Mouse (Mus musculus) ES-E14 (cell line): ENCODE data around the gene Pde2a. TPM values are rescaled to one million over a fixed set of nuclear protein-coding genes. Genes with fewer than 3 reads are reported as not detected.

Experiments used
- DNase-seq: peaks from one replicate; pipeline ENCODE4 v3.0.0-alpha.2; 2013; ENCODE audit warnings: low read depth, low spot score
- H3K27ac ChIP-seq: 2 replicates; pipeline ENCODE4 v1.5.1; 2012; ENCODE audit warnings: low read depth, mild to moderate bottlenecking, low read length, moderate library complexity, mixed read lengths; ENCODE audit not compliant: poor library complexity, insufficient read depth, severe bottlenecking
- H3K36me3 ChIP-seq: 2 replicates; pipeline ENCODE4 v1.6.1; 2012; ENCODE audit warnings: mild to moderate bottlenecking, low read length, moderate library complexity, mixed read lengths; ENCODE audit not compliant: control insufficient read depth, poor library complexity, insufficient read depth, severe bottlenecking
- H3K4me1 ChIP-seq, 2 experiments: fragments of 150-350 bp in 1 of 2; sonication (generic) in 1 of 2; 2 replicates each; pipeline ENCODE4 v1.6.1; 2012; ENCODE audit warnings: low read length in 2 of 2, mild to moderate bottlenecking in 1 of 2, mixed read lengths in 1 of 2; ENCODE audit not compliant: control insufficient read depth in 2 of 2, insufficient read depth in 2 of 2, poor library complexity in 1 of 2
- H3K4me3 ChIP-seq, 2 experiments: fragments of 150-350 bp in 1 of 2; sonication (generic) in 1 of 2; 2 replicates each; pipeline ENCODE4 v1.5.1; 2012; ENCODE audit warnings: low read length in 2 of 2, low read depth in 1 of 2, mild to moderate bottlenecking in 1 of 2, mixed read lengths in 1 of 2; ENCODE audit not compliant: insufficient read depth in 1 of 2, poor library complexity in 1 of 2, severe bottlenecking in 1 of 2
- H3K9ac ChIP-seq: 2 replicates; pipeline ENCODE4 v1.6.1; 2012; ENCODE audit warnings: low read depth, mild to moderate bottlenecking, low read length, mixed read lengths; ENCODE audit not compliant: poor library complexity, insufficient read depth, severe bottlenecking
- H3K9me3 ChIP-seq: fragments of 150-350 bp; sonication (generic); 2 replicates; pipeline ENCODE4 v1.6.1; 2012; ENCODE audit warnings: low read depth, mild to moderate bottlenecking, low read length; ENCODE audit not compliant: control insufficient read depth, insufficient read depth
- CHD2 ChIP-seq: IDR thresholded peaks from 2 replicates; pipeline ENCODE4 v1.6.1; 2014; ENCODE audit warnings: mild to moderate bottlenecking, low read depth, low read length, inconsistent platforms
- HCFC1 ChIP-seq: IDR thresholded peaks from 2 replicates; pipeline ENCODE4 v1.6.1; 2012; ENCODE audit warnings: low read length, inconsistent platforms, borderline replicate concordance; ENCODE audit not compliant: insufficient read depth
- MAFK ChIP-seq: IDR thresholded peaks from 2 replicates; pipeline ENCODE4 v1.6.1; 2014; ENCODE audit warnings: mild to moderate bottlenecking, low read depth, low read length, inconsistent platforms; ENCODE audit not compliant: insufficient read depth
- ZC3H11A ChIP-seq: IDR thresholded peaks from 2 replicates; pipeline ENCODE4 v1.6.1; 2012; ENCODE audit warnings: low read depth, mild to moderate bottlenecking, inconsistent platforms, low read length, borderline replicate concordance
- ZNF384 ChIP-seq: IDR thresholded peaks from 2 replicates; pipeline ENCODE4 v1.6.1; 2012; ENCODE audit warnings: low read depth, low read length, inconsistent platforms
- in situ Hi-C, 2 experiments: fragments of 600-800 bp; cut with MboI; formaldehyde crosslinking; loops; one replicate each; pipeline ENCODE4 v1.15.1; 2025; ENCODE audit warnings: low sequenced_read_pairs in 2 of 2, inconsistent platforms in 1 of 2; ENCODE audit not compliant: unreplicated experiment in 2 of 2
- total RNA-seq: library from RNA; depleted of rRNA; stranded (reverse); fragments of 300-350 nt; gene quantifications from 2 replicates; pipeline ENCODE4 v1.2.3, GENCODE M21; 2012

Pde2a gene
- total RNA-seq, 1 experiment = 6.2 TPM

GRCm38 (mm10) chr7:101393694-101394504 lies 27.6 kb upstream of the Pde2a start:
- in situ Hi-C loops = no loop called here
- H3K27ac ChIP-seq = 0 out of 2 replicates have a peak overlapping the region, but pooled peaks have one; percentile 47
- no peak overlapping the region for H3K9ac ChIP-seq
- peaks cover 19% of the 10 kb centered on the region; the same call in 1 of the 2 replicates for H3K36me3 ChIP-seq
- TF ChIP-seq CHD2 = no peak
- TF ChIP-seq ZNF384 = no peak
- no peak for TF ChIP-seq HCFC1
- no peak for TF ChIP-seq MAFK
- TF ChIP-seq ZC3H11A = no peak
- peak overlapping the region; percentile 9 to 29; a peak in 2 of 4 replicates for H3K4me3 ChIP-seq
- H3K9me3 ChIP-seq = no peaks in the 10 kb centered on the region
- peaks cover 0 to 9% of the 10 kb centered on the region in 2 experiments; a peak in 1 of 4 replicates for H3K4me1 ChIP-seq
- peak; percentile 65 for DNase-seq

GRCm38 (mm10) chr7:101394569-101394968 lies 26.9 kb upstream of the Pde2a start:
- no peak for DNase-seq
- Histone ChIP-seq H3K36me3 (peaks cover 19% of the 10 kb centered on the region), H3K9me3 (no peaks in the 10 kb centered on the region), H3K27ac (no peak overlapping the region), H3K9ac (no peak overlapping the region), H3K4me3 (no peak overlapping the region), H3K4me1 (peaks cover 0 to 9% of the 10 kb centered on the region in 2 experiments; a peak in 1 of 4 replicates)
- in situ Hi-C loops = no loop called here
- no peak for TF ChIP-seq MAFK
- TF ChIP-seq ZNF384 = no peak
- no peak for TF ChIP-seq CHD2
- TF ChIP-seq ZC3H11A = no peak
- no peak for TF ChIP-seq HCFC1

DNA sequence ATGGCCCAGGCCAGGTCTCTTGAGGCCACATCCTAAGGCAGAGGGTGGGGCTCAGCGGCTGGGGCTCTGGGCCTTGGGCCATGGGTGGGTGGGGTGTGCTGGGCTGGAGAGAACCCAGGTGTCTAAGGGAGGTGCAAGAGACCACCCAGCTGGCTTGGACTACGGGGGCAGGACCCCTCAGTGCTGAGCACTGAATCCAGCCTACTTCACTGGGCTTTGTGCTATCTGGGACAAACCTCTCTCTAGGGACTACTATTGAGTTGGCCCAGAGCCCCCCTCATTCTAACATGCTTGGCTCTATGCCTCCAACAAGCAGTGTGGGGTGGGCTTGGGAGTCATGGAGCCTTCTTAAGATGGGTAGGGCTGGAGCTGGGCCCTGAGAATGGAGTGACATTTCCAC lies 26.0 kb upstream of the Pde2a start:
- H3K4me1 ChIP-seq = peaks cover 0 to 9% of the 10 kb centered on the region in 2 experiments; a peak in 1 of 4 replicates
- TF ChIP-seq MAFK (no peak), ZC3H11A (no peak), HCFC1 (no peak), ZNF384 (no peak), CHD2 (no peak)
- H3K4me3 ChIP-seq = no peak overlapping the region
- H3K27ac ChIP-seq = no peak overlapping the region
- no peak overlapping the region for H3K9ac ChIP-seq
- DNase-seq = no peak
- in situ Hi-C loops = no loop called here
- H3K36me3 ChIP-seq = peaks cover 23% of the 10 kb centered on the region
- H3K9me3 ChIP-seq = no peaks in the 10 kb centered on the region

DNA sequence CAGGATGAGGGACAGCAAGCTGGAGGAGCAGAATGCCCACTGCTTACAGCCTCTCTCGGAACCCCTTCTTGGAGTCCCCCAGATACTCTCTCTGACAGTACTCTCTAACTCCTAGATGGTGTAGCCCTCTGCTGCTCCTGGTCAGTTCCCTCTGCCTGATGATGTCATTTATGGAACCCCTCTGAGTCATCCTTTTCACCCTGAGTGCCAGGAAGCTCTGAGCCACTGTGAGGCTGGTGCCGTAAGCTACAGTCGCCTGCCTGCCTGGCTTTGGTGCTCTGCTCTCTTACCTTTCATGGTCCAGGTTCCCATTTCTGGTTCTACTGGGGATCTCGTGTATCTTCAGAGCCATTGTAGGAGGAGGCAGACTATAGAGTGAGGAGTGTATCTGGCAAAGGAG lies 24.3 kb upstream of the Pde2a start:
- Histone ChIP-seq H3K36me3 (peaks cover 37% of the 10 kb centered on the region), H3K4me3 (no peak overlapping the region), H3K27ac (no peak overlapping the region), H3K9ac (no peak overlapping the region), H3K4me1 (peaks cover 0 to 9% of the 10 kb centered on the region in 2 experiments; a peak in 1 of 4 replicates), H3K9me3 (no peaks in the 10 kb centered on the region)
- in situ Hi-C loops = no loop called here
- TF ChIP-seq ZNF384 = no peak
- no peak for DNase-seq

DNA sequence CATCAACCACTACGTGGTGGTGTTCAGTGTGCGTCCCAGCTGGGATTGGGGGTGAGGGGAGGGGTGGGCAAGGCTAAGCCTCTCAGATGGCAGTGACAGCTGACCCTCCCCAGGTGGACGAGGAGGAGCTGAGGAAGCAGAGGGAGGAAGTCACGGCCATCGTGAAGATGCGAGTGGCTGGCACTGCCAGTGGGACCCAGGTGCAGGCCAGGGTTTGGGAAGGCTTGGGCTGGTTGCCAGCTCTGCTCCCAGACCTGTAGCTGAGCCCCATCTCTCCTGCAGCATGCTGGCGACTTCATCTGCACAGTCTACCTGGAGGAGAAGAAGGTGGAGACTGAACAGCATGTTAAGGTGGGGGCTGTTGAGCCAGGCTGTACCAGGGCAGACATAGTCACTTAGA lies 20.0 kb upstream of the Pde2a start:
- no peak for DNase-seq
- Histone ChIP-seq H3K4me3 (no peak overlapping the region), H3K4me1 (no peaks in the 10 kb centered on the region), H3K9ac (no peak overlapping the region), H3K27ac (no peak overlapping the region), H3K36me3 (peaks cover 54% of the 10 kb centered on the region), H3K9me3 (no peaks in the 10 kb centered on the region)
- TF ChIP-seq ZNF384 (no peak), CHD2 (no peak), HCFC1 (no peak), ZC3H11A (no peak), MAFK (no peak)
- in situ Hi-C loops = no loop called here
